Mouse (Mus musculus) heart, postnatal 0 days (tissue): Measurements from ENCODE around the gene Ipo7. TPM values are rescaled to one million over a fixed set of nuclear protein-coding genes. Genes with fewer than 3 reads are reported as not detected.
"Not testable (repeated sequence)": the region's sequence is repeated elsewhere in the genome, so short reads cannot be mapped to it uniquely, and the experiment has no call there.

Experiments used
- ATAC-seq: fragments of 200-750 bp; cut with Nextera tagmentation; 2 replicates; pipeline ENCODE4 v1.8.0; 2017; ENCODE audit warnings: low read depth, moderate number of reproducible peaks, moderate library complexity; ENCODE audit not compliant: insufficient read depth
- DNase-seq: peaks from one replicate; pipeline ENCODE4 v3.0.0-alpha.2; 2016; ENCODE audit warnings: low spot score
- H3K27ac ChIP-seq: fragments of 300-500 bp; sonication (generic); 2 replicates; pipeline ENCODE4 v1.5.1; 2014; ENCODE audit warnings: low read depth, mild to moderate bottlenecking
- H3K27me3 ChIP-seq: fragments of 300-500 bp; sonication (generic); 2 replicates; pipeline ENCODE4 v1.6.1; 2014; ENCODE audit warnings: low read length, mixed read lengths; ENCODE audit not compliant: control insufficient read depth, insufficient read depth
- H3K36me3 ChIP-seq: fragments of 300-500 bp; sonication (generic); replicated peaks from 2 replicates; pipeline ENCODE4 v1.6.1; 2014; ENCODE audit warnings: low read length, mixed read lengths; ENCODE audit not compliant: control insufficient read depth, insufficient read depth
- H3K4me1 ChIP-seq: fragments of 300-500 bp; sonication (generic); 2 replicates; pipeline ENCODE4 v1.6.1; 2014; ENCODE audit warnings: antibody characterized with exemption; ENCODE audit not compliant: control insufficient read depth, insufficient read depth
- H3K4me2 ChIP-seq: fragments of 300-500 bp; sonication (generic); 2 replicates; pipeline ENCODE4 v1.6.1; 2014; ENCODE audit warnings: low read depth, mild to moderate bottlenecking, low read length, moderate library complexity
- H3K4me3 ChIP-seq: fragments of 300-500 bp; sonication (generic); 2 replicates; pipeline ENCODE4 v1.5.1; 2014; ENCODE audit warnings: low read depth, low read length
- H3K9ac ChIP-seq: fragments of 300-500 bp; sonication (generic); replicated peaks from 2 replicates; pipeline ENCODE4 v1.6.1; 2014; ENCODE audit warnings: low read depth, low read length, mixed read lengths
- H3K9me3 ChIP-seq: fragments of 300-500 bp; sonication (generic); replicated peaks from 2 replicates; pipeline ENCODE4 v1.6.1; 2016; ENCODE audit warnings: low read length; ENCODE audit not compliant: control insufficient read depth
- CTCF ChIP-seq: IDR thresholded peaks from 2 replicates; pipeline ENCODE4 v1.5.1; 2016; ENCODE audit warnings: antibody characterized with exemption, control low read depth, low read depth
- EP300 ChIP-seq: IDR thresholded peaks from 2 replicates; pipeline ENCODE4 v1.6.1; 2016; ENCODE audit warnings: antibody characterized with exemption, low read depth
- WGBS: fragments of 180-500 bp; shearing (Covaris S2); extraction: QIAGEN DNeasy Blood & Tissue Kit; methylation state at CpG from one replicate; pipeline ENCODE4 v1.1.7; 2014; 5-methylcytosine and 5-hydroxymethylcytosine counted together
- polyA plus RNA-seq: library from polyadenylated mRNA; unstranded; fragments of >200 nt; fragmentation: Nextera tagmentation; extraction: Ambion mirVana; gene quantifications from 2 replicates; pipeline ENCODE4 v1.2.1, GENCODE M21; 2015
- total RNA-seq: library from RNA; depleted of rRNA; stranded (reverse); fragments of >200 nt; gene quantifications from 2 replicates; pipeline ENCODE4 v1.2.3, GENCODE M21; 2014; ENCODE audit warnings: low replicate concordance; rRNA removed

Gene Ipo7
- total RNA-seq (72.6 and 85.5 TPM in 2 replicates), polyA plus RNA-seq (24.0 and 24.3 TPM in 2 replicates)

GRCm38 (mm10) chr7:110018117-110018630, at the start of gene Ipo7:
Gene Ipo7 (plus strand): TSS chr7:110018274.
- Histone ChIP-seq H3K9ac (peak within 1 kb of the TSS; percentile 88), H3K4me3 (peak within 1 kb of the TSS; percentile 72), H3K9me3 (no peaks in the 10 kb centered on the region), H3K27ac (peak within 1 kb of the TSS; percentile 90), H3K27me3 (no peaks in the 10 kb centered on the region), H3K4me2 (peak within 1 kb of the TSS; percentile 84), H3K4me1 (peaks cover 9% of the 10 kb centered on the region), H3K36me3 (no peaks in the 10 kb centered on the region)
- TF ChIP-seq CTCF, result no peak
- peak; percentile 42; the same call in 1 of the 2 replicates for TF ChIP-seq EP300
- under 1% methylated on average over 48 of the region's 48 CpGs for WGBS
- DNase-seq, result peak; percentile 94
- peak; percentile 98 for ATAC-seq

- WGBS, result 11% methylated on average over 1 of the region's 2 CpGs
- H3K9me3 ChIP-seq, result no peaks in the 10 kb centered on the region
- TF ChIP-seq EP300, result no peak
- TF ChIP-seq CTCF, result peak; percentile 21
- DNase-seq (no peak), ATAC-seq (peak; percentile 59; the same call in 1 of the 2 replicates)
- H3K27me3 ChIP-seq, result no peaks in the 10 kb centered on the region
- H3K4me3 ChIP-seq, result no peak overlapping the region
- H3K9ac ChIP-seq, result no peak overlapping the region
- peaks cover 18% of the 10 kb centered on the region for H3K36me3 ChIP-seq
- H3K27ac ChIP-seq, result peak overlapping the region; percentile 47
- H3K4me1 ChIP-seq, result peaks cover 11% of the 10 kb centered on the region
- no peak overlapping the region for H3K4me2 ChIP-seq
Observed at GRCm38 (mm10) chr7:109968924-109969450, 49.1 kb upstream of the Ipo7 start.

GRCm38 (mm10) chr7:109969542-109969941, 48.5 kb upstream of the Ipo7 start:
- H3K9ac ChIP-seq, result no peak overlapping the region
- TF ChIP-seq EP300 (no peak), CTCF (no peak)

DNA sequence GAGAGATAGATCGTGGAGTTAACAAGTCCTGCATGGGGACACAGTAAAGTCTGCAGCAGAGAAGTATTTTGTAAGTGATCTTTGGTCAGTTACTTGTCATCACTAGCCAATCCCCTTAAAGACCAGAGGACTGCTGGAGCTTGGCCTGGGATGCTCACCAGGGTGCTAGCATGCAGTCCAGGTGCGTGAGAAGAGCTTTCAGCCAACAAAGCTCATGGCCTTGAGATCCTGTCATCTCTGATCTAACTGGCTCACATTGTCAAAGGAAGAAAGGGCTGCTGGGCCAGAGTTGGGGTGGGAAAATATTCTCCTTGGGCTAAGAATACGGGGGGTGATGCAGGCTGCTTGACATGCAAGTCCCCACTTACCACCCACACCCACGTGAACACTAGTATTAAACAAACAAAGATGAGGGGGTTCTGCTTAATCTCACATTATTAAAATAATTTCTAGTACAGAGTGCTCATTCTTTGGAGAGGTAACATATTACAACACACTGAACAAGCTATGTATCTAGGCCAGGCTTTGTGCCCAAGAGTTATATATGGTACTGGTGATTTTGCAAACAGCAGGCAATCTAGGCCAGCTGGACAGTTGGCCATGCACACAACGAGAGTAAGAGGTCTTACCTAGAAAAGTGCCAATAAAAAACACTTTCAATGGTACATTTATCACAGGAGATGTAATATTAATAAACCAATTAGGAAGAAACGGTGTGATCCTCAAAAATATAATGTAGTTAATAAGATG, 41.9 kb upstream of the Ipo7 start:
- Histone ChIP-seq H3K27ac (no peak overlapping the region), H3K9ac (no peak overlapping the region), H3K27me3 (no peaks in the 10 kb centered on the region), H3K36me3 (peaks cover 69% of the 10 kb centered on the region), H3K4me2 (no peak overlapping the region), H3K9me3 (no peaks in the 10 kb centered on the region), H3K4me3 (no peak overlapping the region), H3K4me1 (no peaks in the 10 kb centered on the region)
- TF ChIP-seq CTCF (no peak), EP300 (no peak)
- DNase-seq (no peak), ATAC-seq (no peak)
- 88% methylated on average over 6 of the region's 6 CpGs for WGBS

More at GRCm38 (mm10) chr7:109969542-109969941, 48.5 kb upstream of the Ipo7 start:
- H3K4me2 ChIP-seq, result no peak overlapping the region
- H3K4me3 ChIP-seq, result no peak overlapping the region
- DNase-seq (no peak), ATAC-seq (no peak)
- H3K36me3 ChIP-seq, result peaks cover 18% of the 10 kb centered on the region
- peaks cover 11% of the 10 kb centered on the region for H3K4me1 ChIP-seq
- peak overlapping the region; percentile 2; the same call in 1 of the 2 replicates for H3K27ac ChIP-seq
- H3K27me3 ChIP-seq, result no peaks in the 10 kb centered on the region
- H3K9me3 ChIP-seq, result no peaks in the 10 kb centered on the region

DNA sequence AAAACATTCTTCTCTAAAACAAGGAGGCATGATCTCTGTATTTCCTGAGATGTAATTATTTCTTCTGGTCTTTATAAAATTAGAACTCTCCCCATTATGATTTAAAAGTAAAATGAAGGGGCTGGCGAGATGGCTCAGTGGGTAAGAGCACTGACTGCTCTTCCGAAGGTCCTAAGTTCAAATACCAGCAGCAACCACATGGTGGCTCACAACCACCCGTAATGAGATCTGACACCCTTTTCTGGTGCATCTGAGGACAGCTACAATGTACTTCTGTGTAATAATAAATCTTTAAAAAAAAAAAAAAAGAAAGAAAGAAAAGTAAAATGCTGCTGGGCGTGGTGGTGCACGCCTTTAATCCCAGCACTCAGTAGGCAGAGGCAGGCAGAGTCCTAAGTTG, 40.9 kb upstream of the Ipo7 start:
- not testable (repeated sequence) for H3K4me2 ChIP-seq, DNase-seq, H3K27ac ChIP-seq, H3K9me3 ChIP-seq, H3K9ac ChIP-seq, H3K27me3 ChIP-seq, H3K4me1 ChIP-seq, ATAC-seq, H3K4me3 ChIP-seq
- H3K36me3 ChIP-seq, result peaks cover 70% of the 10 kb centered on the region
- peak; percentile 54 for TF ChIP-seq CTCF
- WGBS, result 62% methylated on average over 5 of the region's 5 CpGs

GRCm38 (mm10) chr7:109984608-109985007, 33.5 kb upstream of the Ipo7 start:
- H3K4me3 ChIP-seq, H3K4me1 ChIP-seq, H3K27me3 ChIP-seq, ATAC-seq, H3K9ac ChIP-seq, DNase-seq, H3K4me2 ChIP-seq, H3K9me3 ChIP-seq, H3K27ac ChIP-seq: not testable (repeated sequence)
- peaks cover 32% of the 10 kb centered on the region for H3K36me3 ChIP-seq
- 78% methylated on average over 5 of the region's 5 CpGs for WGBS
